Mouse (Mus musculus): ENCODE results near the gene Ankrd33. TPM values are rescaled to one million over a fixed set of nuclear protein-coding genes. Genes with fewer than 3 reads are reported as not detected.
A peak's percentile ranks its signal among the peaks of the same experiment; 100 is the strongest.

Gene Ankrd33
- total RNA-seq, 2 experiments from 2014 or later = not detected

- DNase-seq (ENCODE audit: low spot score in 2 of 2) = peak; percentile 90 to 94
Measured at GRCm38 (mm10) chr15:101145424-101146099, 30.0 kb downstream of the Ankrd33 start.

GRCm38 (mm10) chr15:101146100-101146965 lies 30.8 kb downstream of the Ankrd33 start:
- no peak for DNase-seq (ENCODE audit: low spot score in 2 of 2)

GRCm38 (mm10) chr15:101147115-101147909 lies 31.8 kb downstream of the Ankrd33 start:
- no peak for DNase-seq (ENCODE audit: low spot score in 2 of 2)

- DNase-seq (ENCODE audit: low spot score in 2 of 2) = no peak
Measured at GRCm38 (mm10) chr15:101147910-101148273, 32.3 kb downstream of the Ankrd33 start.

GRCm38 (mm10) chr15:101148604-101149003 lies 33.0 kb downstream of the Ankrd33 start:
- DNase-seq (ENCODE audit: low spot score in 2 of 2) = no peak

GRCm38 (mm10) chr15:101151409-101152261 lies 36.1 kb downstream of the Ankrd33 start:
- DNase-seq (ENCODE audit: low spot score in 2 of 2) = no peak

GRCm38 (mm10) chr15:101154700-101155616 lies 39.4 kb downstream of the Ankrd33 start:
- DNase-seq (ENCODE audit: low spot score in 2 of 2) = no peak

GRCm38 (mm10) chr15:101160128-101160527 lies 44.6 kb downstream of the Ankrd33 start:
- no peak for DNase-seq (ENCODE audit: low spot score in 2 of 2)

GRCm38 (mm10) chr15:101160591-101160990 lies 45.0 kb downstream of the Ankrd33 start:
- DNase-seq (ENCODE audit: low spot score in 2 of 2) = peak in 1 of 2 experiments; percentile 53

GRCm38 (mm10) chr15:101161534-101161933 lies 46.0 kb downstream of the Ankrd33 start:
- DNase-seq (ENCODE audit: low spot score in 2 of 2) = no peak

- no peak for DNase-seq (ENCODE audit: low spot score in 2 of 2)
Measured at GRCm38 (mm10) chr15:101163056-101163458, 47.5 kb downstream of the Ankrd33 start.

GRCm38 (mm10) chr15:101163854-101164253 lies 48.3 kb downstream of the Ankrd33 start:
- DNase-seq (ENCODE audit: low spot score in 2 of 2) = no peak

GRCm38 (mm10) chr15:101164291-101164690 lies 48.7 kb downstream of the Ankrd33 start:
- no peak for DNase-seq (ENCODE audit: low spot score in 2 of 2)

- DNase-seq (ENCODE audit: low spot score in 2 of 2) = no peak
Measured at GRCm38 (mm10) chr15:101165658-101166437, 50.3 kb downstream of the Ankrd33 start.

GRCm38 (mm10) chr15:101167553-101167952 lies 52.0 kb downstream of the Ankrd33 start:
- DNase-seq (ENCODE audit: low spot score in 2 of 2) = no peak

Measured in left cerebral cortex, adult 18-20 months (tissue).